Mouse (Mus musculus) testis, postnatal 10 days (tissue): Measurements from ENCODE around the gene Med18.
A peak's percentile ranks its signal among the peaks of the same experiment; 100 is the strongest.
"Not testable (repeated sequence)": the region's sequence is repeated elsewhere in the genome, so short reads cannot be mapped to it uniquely, and the experiment has no call there.

Experiments
- DNase-seq: peaks from one replicate; pipeline ENCODE4 v3.0.0; 2021; ENCODE audit warnings: low spot score

Gene Med18

GRCm38 (mm10) chr4:132421556-132421922 is 42.2 kb downstream of the Med18 start:
- peak; percentile 51 for DNase-seq

DNA sequence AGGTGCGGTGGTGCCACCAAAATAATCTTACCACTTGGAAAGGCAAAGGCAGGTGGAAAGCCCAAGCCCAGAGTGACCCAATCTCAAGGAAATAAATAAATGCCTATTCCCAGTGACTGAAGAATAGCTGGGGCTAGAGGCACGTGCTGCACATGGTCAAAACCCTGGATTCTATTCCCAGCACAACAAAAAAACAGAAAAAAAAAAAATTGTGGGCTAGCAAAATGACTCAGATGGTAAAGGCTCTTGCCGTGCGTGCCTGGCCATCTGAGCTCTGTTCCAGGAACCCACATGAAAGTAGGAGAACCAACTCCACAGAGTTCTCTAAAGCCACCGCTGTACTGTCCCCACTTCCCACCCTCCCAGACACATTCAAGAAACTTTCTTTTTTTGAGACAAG is 43.2 kb downstream of the Med18 start:
- no peak for DNase-seq

DNA sequence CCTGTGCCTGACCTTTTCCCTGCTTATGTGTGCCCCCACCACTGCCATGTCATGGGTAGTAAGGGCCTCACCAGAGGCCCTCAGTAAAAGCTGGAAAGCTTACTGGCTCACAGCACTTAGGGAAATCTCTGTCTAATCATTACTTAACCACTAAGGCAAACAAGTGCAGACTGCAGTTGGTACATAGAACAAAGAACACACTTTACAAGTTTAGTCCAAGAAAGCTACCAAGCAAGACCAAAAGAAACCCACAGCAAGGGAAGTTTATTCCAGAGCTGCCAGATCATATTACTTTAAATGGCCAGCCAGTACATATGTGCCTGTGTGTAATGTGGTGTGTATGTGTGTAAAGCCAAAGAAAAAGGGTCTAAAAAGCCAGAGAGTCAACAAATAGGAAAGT is 47.8 kb downstream of the Med18 start:
- DNase-seq: no peak

GRCm38 (mm10) chr4:132413257-132413656 is 50.5 kb downstream of the Med18 start:
- not testable (repeated sequence) for DNase-seq

DNA sequence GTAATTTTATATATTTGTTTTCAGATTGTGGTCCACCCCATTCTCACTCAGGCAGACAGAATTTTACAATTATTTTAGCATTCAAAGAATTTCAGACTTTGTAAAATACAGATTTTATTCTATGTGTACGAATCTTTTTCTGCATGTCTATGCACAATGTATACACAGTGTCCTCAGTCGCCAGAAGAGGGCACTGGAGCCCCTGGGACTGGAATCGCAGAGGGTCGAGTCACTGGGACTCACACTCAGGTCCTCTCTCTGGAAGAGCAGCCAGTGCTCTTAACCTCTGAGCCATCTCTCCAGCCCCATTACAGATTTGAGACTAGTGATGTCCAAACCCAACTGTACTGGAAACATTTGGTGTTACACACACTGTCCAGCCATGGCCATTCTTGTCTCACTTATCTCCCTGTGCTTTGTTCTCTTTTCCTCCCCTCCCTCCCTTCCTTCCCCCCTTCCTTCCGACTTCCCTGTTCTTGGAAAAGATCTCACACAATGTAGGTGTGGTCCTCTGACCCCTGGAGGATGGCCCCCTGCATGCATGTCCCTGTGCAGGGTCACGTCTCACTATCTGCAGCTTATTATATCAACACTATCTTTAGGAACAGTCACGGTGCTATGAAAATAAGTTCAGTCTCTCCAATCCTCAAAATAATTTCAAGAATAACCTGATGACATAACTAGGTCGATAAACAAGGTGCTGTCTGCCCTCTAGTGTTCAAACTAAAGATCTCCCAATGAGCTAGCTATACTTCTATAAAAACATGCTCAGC is 52.2 kb downstream of the Med18 start:
- no peak for DNase-seq

DNA sequence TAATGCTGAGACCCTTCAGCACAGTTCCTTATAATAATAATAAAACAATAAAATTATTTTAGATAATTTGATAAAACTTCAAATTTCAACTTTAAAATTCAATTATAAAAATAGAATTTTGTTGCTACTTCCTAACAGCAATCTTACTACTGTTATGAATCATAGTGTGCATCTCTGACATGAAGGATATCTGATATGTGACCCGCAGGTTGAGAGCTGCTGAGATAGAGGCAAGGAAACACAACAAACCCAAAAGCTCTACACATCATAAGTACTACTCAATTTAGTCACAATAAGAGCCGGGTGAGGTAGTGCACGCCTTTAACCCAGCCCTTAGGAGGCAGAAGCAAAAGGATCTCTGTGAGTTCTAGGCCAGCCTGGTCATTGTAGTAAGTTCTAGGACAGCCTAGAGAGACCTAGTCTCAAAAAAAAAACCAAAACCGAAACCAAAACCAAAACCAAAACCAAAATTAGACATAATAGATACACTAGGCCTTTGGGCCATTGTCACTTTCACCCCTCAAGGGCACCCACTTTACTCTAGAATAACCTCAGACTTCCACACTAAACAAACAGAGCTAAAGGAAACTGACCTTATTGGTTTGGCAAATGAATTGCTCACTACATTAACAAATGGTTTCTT is 54.0 kb downstream of the Med18 start:
- no peak for DNase-seq
